Mouse (Mus musculus): Measurements from ENCODE around the gene Fbxl12. TPM values are rescaled to one million over a fixed set of nuclear protein-coding genes. Genes with fewer than 3 reads are reported as not detected.

Fbxl12 gene
- polyA plus RNA-seq, 1 experiment from 2014 or later: 14.6 TPM

DNA sequence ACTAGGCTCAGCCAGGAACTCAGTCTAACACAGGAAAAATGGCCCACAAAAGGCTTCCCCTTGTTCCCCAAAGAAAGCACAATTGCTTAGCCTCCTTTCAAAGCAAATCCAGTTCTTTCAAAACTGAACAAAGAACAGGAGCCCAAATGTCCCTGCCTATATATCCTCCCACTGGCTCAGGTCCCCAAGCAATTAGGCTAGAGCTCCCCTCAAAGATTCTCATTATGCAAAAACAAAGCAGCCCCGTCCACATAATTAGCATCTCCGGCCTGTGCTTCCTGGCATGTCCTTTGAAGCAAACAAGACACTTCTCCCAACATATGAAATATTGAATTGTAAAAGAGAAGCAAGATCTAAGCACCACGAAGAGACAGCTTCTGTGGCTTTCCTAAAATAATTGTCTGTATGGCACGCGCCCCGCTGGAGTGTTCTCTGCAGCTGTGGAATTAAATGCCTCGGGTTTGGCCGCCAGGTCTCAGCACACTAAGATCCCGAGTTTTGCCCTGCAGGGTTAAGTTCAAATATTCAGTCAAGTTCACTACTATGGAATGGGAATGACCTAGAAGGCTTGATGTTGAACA, 35.9 kb upstream of the Fbxl12 start:
- H3K9ac ChIP-seq (ENCODE audit: low read depth, low read length): no peak overlapping the region

GRCm38 (mm10) chr9:20677892-20678291, 33.3 kb upstream of the Fbxl12 start:
- no peak for ATAC-seq (ENCODE audit: low FRiP score, low TSS enrichment)
- no peak overlapping the region for H3K4me2 ChIP-seq (replicated peaks; ENCODE audit: low read depth, low read length)
- no peaks in the 10 kb centered on the region for H3K9me3 ChIP-seq (ENCODE audit: control insufficient read depth, low read length)
- H3K9ac ChIP-seq (ENCODE audit: low read depth, low read length): no peak overlapping the region
- no peaks in the 10 kb centered on the region for H3K27me3 ChIP-seq (ENCODE audit: control insufficient read depth, insufficient read depth, low read length)
- 94% methylated on average over 12 of the region's 12 CpGs for WGBS
- H3K4me1 ChIP-seq (ENCODE audit: control insufficient read depth, insufficient read depth, low read length): no peaks in the 10 kb centered on the region
- no peak overlapping the region for H3K27ac ChIP-seq (ENCODE audit: low read depth, low read length)
- H3K36me3 ChIP-seq (ENCODE audit: control insufficient read depth, insufficient read depth, low read length): no peaks in the 10 kb centered on the region
- no peak overlapping the region for H3K4me3 ChIP-seq (ENCODE audit: low read length)

More for the DNA sequence above, 35.9 kb upstream of the Fbxl12 start:
- 80% methylated on average over 9 of the region's 9 CpGs for WGBS
- no peak overlapping the region for H3K4me3 ChIP-seq (ENCODE audit: low read length)
- H3K4me1 ChIP-seq (ENCODE audit: control insufficient read depth, insufficient read depth, low read length): no peaks in the 10 kb centered on the region
- H3K9me3 ChIP-seq (ENCODE audit: control insufficient read depth, low read length): no peaks in the 10 kb centered on the region
- no peak overlapping the region for H3K4me2 ChIP-seq (replicated peaks; ENCODE audit: low read depth, low read length)
- no peak for ATAC-seq (ENCODE audit: low FRiP score, low TSS enrichment)
- no peaks in the 10 kb centered on the region for H3K27me3 ChIP-seq (ENCODE audit: control insufficient read depth, insufficient read depth, low read length)
- no peak overlapping the region for H3K27ac ChIP-seq (ENCODE audit: low read depth, low read length)
- no peaks in the 10 kb centered on the region for H3K36me3 ChIP-seq (ENCODE audit: control insufficient read depth, insufficient read depth, low read length)

- no peak overlapping the region for H3K27ac ChIP-seq (ENCODE audit: low read depth, low read length)
- no peaks in the 10 kb centered on the region for H3K36me3 ChIP-seq (ENCODE audit: control insufficient read depth, insufficient read depth, low read length)
- ATAC-seq (ENCODE audit: low FRiP score, low TSS enrichment): no peak
- H3K4me1 ChIP-seq (ENCODE audit: control insufficient read depth, insufficient read depth, low read length): no peaks in the 10 kb centered on the region
- 84% methylated on average over 16 of the region's 16 CpGs for WGBS
- no peaks in the 10 kb centered on the region for H3K27me3 ChIP-seq (ENCODE audit: control insufficient read depth, insufficient read depth, low read length)
- no peaks in the 10 kb centered on the region for H3K9me3 ChIP-seq (ENCODE audit: control insufficient read depth, low read length)
- H3K4me3 ChIP-seq (ENCODE audit: low read length): no peak overlapping the region
- no peak overlapping the region for H3K9ac ChIP-seq (ENCODE audit: low read depth, low read length)
- H3K4me2 ChIP-seq (replicated peaks; ENCODE audit: low read depth, low read length): no peak overlapping the region
Measured at GRCm38 (mm10) chr9:20672047-20672446, 27.5 kb upstream of the Fbxl12 start.

DNA sequence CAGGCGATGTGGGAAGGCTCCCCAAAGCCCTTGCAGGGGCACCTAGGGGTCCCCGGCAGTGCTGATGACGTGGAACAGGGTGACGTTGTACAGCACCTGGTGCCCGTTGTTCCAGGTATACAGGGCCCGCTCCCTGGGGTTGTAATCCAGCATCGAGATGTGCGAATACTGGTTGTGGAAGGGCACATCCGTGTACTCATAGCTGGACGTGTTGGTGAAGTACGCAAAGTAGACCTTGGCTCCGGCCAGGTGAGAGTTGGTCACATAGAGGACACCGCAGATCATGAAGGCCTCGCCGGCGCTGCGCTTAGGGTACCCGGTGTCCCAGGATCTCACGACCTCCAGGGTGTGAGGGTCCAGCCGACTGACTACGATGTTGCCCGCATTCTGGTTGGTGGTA, 23.5 kb upstream of the Fbxl12 start:
- H3K36me3 ChIP-seq (ENCODE audit: control insufficient read depth, insufficient read depth, low read length): peaks cover 18% of the 10 kb centered on the region
- 92% methylated on average over 22 of the region's 22 CpGs for WGBS

GRCm38 (mm10) chr9:20666510-20667034, 22.0 kb upstream of the Fbxl12 start:
- Histone ChIP-seq H3K36me3 (ENCODE audit: control insufficient read depth, insufficient read depth, low read length) (peaks cover 30% of the 10 kb centered on the region), H3K9me3 (ENCODE audit: control insufficient read depth, low read length) (no peaks in the 10 kb centered on the region), H3K4me3 (ENCODE audit: low read length) (no peak overlapping the region), H3K9ac (ENCODE audit: low read depth, low read length) (no peak overlapping the region), H3K27ac (ENCODE audit: low read depth, low read length) (no peak overlapping the region), H3K27me3 (ENCODE audit: control insufficient read depth, insufficient read depth, low read length) (no peaks in the 10 kb centered on the region), H3K4me2 (replicated peaks; ENCODE audit: low read depth, low read length) (no peak overlapping the region), H3K4me1 (ENCODE audit: control insufficient read depth, insufficient read depth, low read length) (peaks cover 12% of the 10 kb centered on the region; the same call in 1 of the 2 replicates)
- 16% methylated on average over 7 of the region's 7 CpGs for WGBS
- no peak for ATAC-seq (ENCODE audit: low FRiP score, low TSS enrichment)

More for the DNA sequence above, 23.5 kb upstream of the Fbxl12 start:
- H3K27ac ChIP-seq (ENCODE audit: low read depth, low read length): no peak overlapping the region
- no peak overlapping the region for H3K9ac ChIP-seq (ENCODE audit: low read depth, low read length)
- no peak for ATAC-seq (ENCODE audit: low FRiP score, low TSS enrichment)
- H3K27me3 ChIP-seq (ENCODE audit: control insufficient read depth, insufficient read depth, low read length): no peaks in the 10 kb centered on the region
- no peak overlapping the region for H3K4me2 ChIP-seq (replicated peaks; ENCODE audit: low read depth, low read length)
- H3K9me3 ChIP-seq (ENCODE audit: control insufficient read depth, low read length): no peaks in the 10 kb centered on the region
- no peak overlapping the region for H3K4me3 ChIP-seq (ENCODE audit: low read length)
- peaks cover 12% of the 10 kb centered on the region; the same call in 1 of the 2 replicates for H3K4me1 ChIP-seq (ENCODE audit: control insufficient read depth, insufficient read depth, low read length)

GRCm38 (mm10) chr9:20665925-20666324, 21.4 kb upstream of the Fbxl12 start:
- no peak for ATAC-seq (ENCODE audit: low FRiP score, low TSS enrichment)
- no peak overlapping the region for H3K4me2 ChIP-seq (replicated peaks; ENCODE audit: low read depth, low read length)
- peaks cover 12% of the 10 kb centered on the region; the same call in 1 of the 2 replicates for H3K4me1 ChIP-seq (ENCODE audit: control insufficient read depth, insufficient read depth, low read length)
- 21% methylated on average over 8 of the region's 8 CpGs for WGBS
- H3K36me3 ChIP-seq (ENCODE audit: control insufficient read depth, insufficient read depth, low read length): peaks cover 36% of the 10 kb centered on the region
- no peaks in the 10 kb centered on the region for H3K27me3 ChIP-seq (ENCODE audit: control insufficient read depth, insufficient read depth, low read length)
- H3K9me3 ChIP-seq (ENCODE audit: control insufficient read depth, low read length): no peaks in the 10 kb centered on the region
- H3K27ac ChIP-seq (ENCODE audit: low read depth, low read length): no peak overlapping the region
- H3K9ac ChIP-seq (ENCODE audit: low read depth, low read length): no peak overlapping the region
- no peak overlapping the region for H3K4me3 ChIP-seq (ENCODE audit: low read length)

DNA sequence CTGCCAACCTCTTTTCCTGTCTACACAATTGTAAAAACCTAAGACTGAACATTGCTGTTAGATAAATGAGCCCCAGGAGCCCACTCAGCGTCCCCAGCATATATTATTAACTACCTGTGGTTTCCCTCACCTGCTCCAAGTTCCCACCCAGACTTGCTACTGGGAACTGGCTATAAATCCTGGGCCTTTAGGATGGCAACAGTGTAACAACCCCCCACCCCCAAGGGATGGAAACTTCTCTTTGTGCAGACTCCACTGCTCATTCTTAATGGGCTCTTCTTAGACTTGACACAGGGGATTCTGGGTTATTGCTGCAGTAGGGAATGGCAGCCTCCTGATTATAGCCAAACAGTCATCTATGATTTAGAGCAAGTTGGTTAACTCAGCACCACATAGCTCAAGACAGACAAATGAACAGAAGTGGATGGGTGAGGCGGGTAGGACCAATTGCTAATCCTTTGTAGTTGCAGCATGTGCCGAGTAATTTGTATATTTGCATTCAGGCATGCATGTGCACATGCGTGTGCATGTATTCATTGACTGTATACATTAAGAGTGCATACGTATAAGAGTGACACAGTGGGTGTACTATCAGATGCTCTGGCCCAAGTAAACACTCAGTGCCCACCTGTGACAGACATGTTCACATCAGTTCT, 20.5 kb upstream of the Fbxl12 start:
- H3K36me3 ChIP-seq (ENCODE audit: control insufficient read depth, insufficient read depth, low read length): peaks cover 45% of the 10 kb centered on the region
- ATAC-seq (ENCODE audit: low FRiP score, low TSS enrichment): no peak
- H3K9ac ChIP-seq (ENCODE audit: low read depth, low read length): no peak overlapping the region
- peaks cover 12% of the 10 kb centered on the region; the same call in 1 of the 2 replicates for H3K4me1 ChIP-seq (ENCODE audit: control insufficient read depth, insufficient read depth, low read length)
- H3K27me3 ChIP-seq (ENCODE audit: control insufficient read depth, insufficient read depth, low read length): no peaks in the 10 kb centered on the region
- 73% methylated on average over 5 of the region's 5 CpGs for WGBS
- H3K27ac ChIP-seq (ENCODE audit: low read depth, low read length): no peak overlapping the region
- no peak overlapping the region for H3K4me2 ChIP-seq (replicated peaks; ENCODE audit: low read depth, low read length)
- H3K9me3 ChIP-seq (ENCODE audit: control insufficient read depth, low read length): no peaks in the 10 kb centered on the region
- no peak overlapping the region for H3K4me3 ChIP-seq (ENCODE audit: low read length)

GRCm38 (mm10) chr9:20664366-20664765, 19.8 kb upstream of the Fbxl12 start:
- Histone ChIP-seq H3K27ac (ENCODE audit: low read depth, low read length) (no peak overlapping the region), H3K4me1 (ENCODE audit: control insufficient read depth, insufficient read depth, low read length) (peaks cover 12% of the 10 kb centered on the region; the same call in 1 of the 2 replicates), H3K36me3 (ENCODE audit: control insufficient read depth, insufficient read depth, low read length) (peaks cover 52% of the 10 kb centered on the region), H3K4me3 (ENCODE audit: low read length) (no peak overlapping the region), H3K9me3 (ENCODE audit: control insufficient read depth, low read length) (no peaks in the 10 kb centered on the region), H3K4me2 (replicated peaks; ENCODE audit: low read depth, low read length) (no peak overlapping the region), H3K27me3 (ENCODE audit: control insufficient read depth, insufficient read depth, low read length) (no peaks in the 10 kb centered on the region), H3K9ac (ENCODE audit: low read depth, low read length) (no peak overlapping the region)
- peak; percentile 20 for ATAC-seq (ENCODE audit: low FRiP score, low TSS enrichment)
- WGBS: 15% methylated on average over 2 of the region's 2 CpGs

GRCm38 (mm10) chr9:20663956-20664355, 19.4 kb upstream of the Fbxl12 start:
- H3K4me1 ChIP-seq (ENCODE audit: control insufficient read depth, insufficient read depth, low read length): peaks cover 12% of the 10 kb centered on the region; the same call in 1 of the 2 replicates
- no peak overlapping the region for H3K4me2 ChIP-seq (replicated peaks; ENCODE audit: low read depth, low read length)
- no peak overlapping the region for H3K4me3 ChIP-seq (ENCODE audit: low read length)
- no peaks in the 10 kb centered on the region for H3K9me3 ChIP-seq (ENCODE audit: control insufficient read depth, low read length)
- 82% methylated on average over 2 of the region's 2 CpGs for WGBS
- no peaks in the 10 kb centered on the region for H3K27me3 ChIP-seq (ENCODE audit: control insufficient read depth, insufficient read depth, low read length)
- ATAC-seq (ENCODE audit: low FRiP score, low TSS enrichment): no peak
- no peak overlapping the region for H3K9ac ChIP-seq (ENCODE audit: low read depth, low read length)
- no peak overlapping the region for H3K27ac ChIP-seq (ENCODE audit: low read depth, low read length)
- peaks cover 56% of the 10 kb centered on the region for H3K36me3 ChIP-seq (ENCODE audit: control insufficient read depth, insufficient read depth, low read length)
